Mouse (Mus musculus): ENCODE measurements at regions not wholly inside any gene's neighbourhood (a gene's known extent, or its start where the extent isn't known, plus 50 kb on each side); places are given as distances from the start of the nearest gene placed in this dataset.

DNA sequence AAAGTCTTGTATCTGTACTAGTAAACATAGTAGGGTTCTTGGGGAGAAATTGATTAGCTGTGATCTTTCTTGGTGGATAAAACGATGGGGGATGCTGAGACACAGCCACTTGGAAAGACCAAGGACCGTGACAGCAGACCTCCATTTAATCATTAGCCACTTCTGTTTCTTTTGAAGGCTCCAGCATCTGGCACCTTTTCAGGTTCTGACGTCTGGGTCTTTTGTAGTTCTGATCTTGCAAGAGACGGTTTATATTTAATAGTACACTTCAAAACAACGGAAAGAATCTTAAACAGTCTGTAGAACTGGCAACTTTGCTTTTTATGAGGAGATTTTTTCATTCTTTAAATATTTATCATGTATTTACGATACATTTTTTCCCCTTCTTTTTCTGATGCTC is 116.6 kb upstream of the 9330182O14Rik start:
- dilution Hi-C loops (cut with MboI; ENCODE audit: extremely low pct_ligation_motif_present, extremely low pct_unique_long_range_greater_than_20kb, low sequenced_read_pairs) (no loop called here), in situ Hi-C loops (cut with MboI; ENCODE audit: low pct_ligation_motif_present, low pct_unique_long_range_greater_than_20kb, low sequenced_read_pairs) (no loop called here)
- H3K4me2 ChIP-seq (ENCODE audit: insufficient read depth, low read depth, poor library complexity, severe bottlenecking), result no peak overlapping the region

DNA sequence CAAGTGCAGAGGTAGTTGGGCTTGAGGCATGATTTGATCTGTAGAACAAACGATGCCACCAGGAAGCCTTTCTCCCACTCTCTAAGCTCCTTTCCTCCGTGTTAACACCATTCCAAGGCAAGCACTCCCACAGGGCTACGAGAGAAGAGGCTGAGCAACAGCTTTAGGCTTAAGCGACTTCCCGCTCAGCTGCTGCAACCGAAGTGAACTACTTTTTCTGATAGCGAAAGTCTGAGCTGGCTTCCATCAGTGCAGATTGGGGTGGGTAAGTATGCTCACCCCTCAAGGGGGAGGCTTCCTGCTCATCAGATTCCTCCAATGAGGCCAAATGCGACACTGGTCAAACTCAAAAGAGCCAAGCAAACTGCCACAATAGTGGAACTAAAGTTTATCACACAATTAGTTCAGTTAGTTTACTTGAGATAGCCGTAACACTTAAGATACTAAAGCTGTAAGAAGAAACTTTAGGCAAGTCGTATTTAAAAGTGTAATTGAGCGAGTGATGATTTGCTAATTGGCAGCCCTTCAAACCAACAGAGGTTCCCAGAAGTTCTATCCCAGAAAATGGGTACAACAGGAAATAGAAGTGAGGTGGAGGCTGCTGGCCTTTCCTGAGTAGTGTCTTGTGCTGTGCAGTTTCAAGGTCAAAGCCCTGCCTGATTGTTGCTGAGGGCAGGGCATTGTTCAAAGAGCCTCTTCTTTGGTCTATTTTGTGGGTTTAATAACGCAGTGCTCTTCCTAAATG is 115.9 kb upstream of the 9330182O14Rik start:
- Histone ChIP-seq H3K4me3 (replicated peaks in 1 of 3; ENCODE audit: low read depth in 2 of 3, low read length in 2 of 3, poor library complexity in 1 of 3) (no peak overlapping the region), H3K9me3 (replicated peaks; ENCODE audit: low read length) (peaks cover 69% of the 10 kb centered on the region), H3K27ac (ENCODE audit: insufficient read depth, low read depth) (no peak overlapping the region), H3K27me3 (replicated peaks) (no peaks in the 10 kb centered on the region), H3K79me2 (replicated peaks; ENCODE audit: control insufficient read depth, extremely low read depth, insufficient read depth, poor library complexity, severe bottlenecking) (no peaks in the 10 kb centered on the region), H3K4me2 (ENCODE audit: insufficient read depth, low read depth, poor library complexity, severe bottlenecking) (no peak overlapping the region), H3K36me3 (replicated peaks in 1 of 2; ENCODE audit: control insufficient read depth in 1 of 2, insufficient read depth in 1 of 2, low read length in 1 of 2) (no peaks in the 10 kb centered on the region), H3K4me1 (ENCODE audit: control insufficient read depth in 1 of 2, insufficient read depth in 2 of 2) (no peaks in the 10 kb centered on the region), H3K9ac (ENCODE audit: insufficient read depth, low read depth) (no peak overlapping the region)
- DNase-seq (ENCODE audit: extremely low read depth), result no peak
- TF ChIP-seq ELF1 (IDR thresholded peaks at IDR 0.05; ENCODE audit: low read depth, low read length), result no peak
- dilution Hi-C loops (cut with MboI; ENCODE audit: extremely low pct_ligation_motif_present, extremely low pct_unique_long_range_greater_than_20kb, low sequenced_read_pairs) (no loop called here), in situ Hi-C loops (cut with MboI; ENCODE audit: low pct_ligation_motif_present, low pct_unique_long_range_greater_than_20kb, low sequenced_read_pairs) (no loop called here)

More for the DNA sequence above, 116.6 kb upstream of the 9330182O14Rik start:
- no peaks in the 10 kb centered on the region for H3K4me1 ChIP-seq (ENCODE audit: control insufficient read depth in 1 of 2, insufficient read depth in 2 of 2)
- no peak overlapping the region for H3K27ac ChIP-seq (ENCODE audit: insufficient read depth, low read depth)
- no peaks in the 10 kb centered on the region for H3K79me2 ChIP-seq (replicated peaks; ENCODE audit: control insufficient read depth, extremely low read depth, insufficient read depth, poor library complexity, severe bottlenecking)
- H3K9ac ChIP-seq (ENCODE audit: insufficient read depth, low read depth), result no peak overlapping the region
- no peaks in the 10 kb centered on the region for H3K27me3 ChIP-seq (replicated peaks)
- TF ChIP-seq MAFK (IDR thresholded peaks at IDR 0.05; ENCODE audit: insufficient replicate concordance, low read length) (no peak), MYC (IDR thresholded peaks at IDR 0.05; ENCODE audit: low read depth, low read length) (no peak), USF1 (IDR thresholded peaks at IDR 0.05; ENCODE audit: low read depth, low read length) (no peak), ZMIZ1 (IDR thresholded peaks at IDR 0.05; ENCODE audit: low read depth, low read length) (no peak), RAD21 (IDR thresholded peaks at IDR 0.05; ENCODE audit: low read depth, low read length) (no peak), CTCF (conservative IDR thresholded peaks at IDR 0.05 in 1 of 2, IDR thresholded peaks at IDR 0.05 in 1 of 2; ENCODE audit: low read depth in 2 of 2, low read length in 2 of 2) (no peak), NRF1 (IDR thresholded peaks at IDR 0.05; ENCODE audit: low read depth, low read length) (no peak)
- H3K9me3 ChIP-seq (replicated peaks; ENCODE audit: low read length), result peaks cover 70% of the 10 kb centered on the region
- H3K36me3 ChIP-seq (replicated peaks in 1 of 2; ENCODE audit: control insufficient read depth in 1 of 2, insufficient read depth in 1 of 2, low read length in 1 of 2), result no peaks in the 10 kb centered on the region
- no peak overlapping the region for H3K4me3 ChIP-seq (replicated peaks in 1 of 3; ENCODE audit: low read depth in 2 of 3, low read length in 2 of 3, poor library complexity in 1 of 3)
- DNase-seq (ENCODE audit: extremely low read depth), result no peak

DNA sequence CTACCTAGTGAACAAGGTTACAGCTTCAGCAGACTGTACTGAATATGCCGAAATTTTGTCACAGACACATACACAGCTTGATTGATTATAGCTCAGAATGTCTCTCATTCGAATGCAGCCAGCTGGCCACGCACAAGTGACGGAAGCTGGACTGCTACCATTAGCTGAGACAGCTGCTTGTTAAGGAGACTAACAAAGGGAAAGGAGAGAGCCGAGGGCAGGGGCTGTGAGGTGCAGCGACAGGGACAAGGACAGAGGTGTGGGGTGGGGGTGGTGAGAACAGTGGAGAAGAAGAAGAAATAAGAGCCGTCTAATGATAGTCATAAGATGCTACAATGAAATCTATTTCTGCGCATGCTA is 115.4 kb upstream of the 9330182O14Rik start:
- no peaks in the 10 kb centered on the region for H3K36me3 ChIP-seq (replicated peaks in 1 of 2; ENCODE audit: control insufficient read depth in 1 of 2, insufficient read depth in 1 of 2, low read length in 1 of 2)
- no peak overlapping the region for H3K27ac ChIP-seq (ENCODE audit: insufficient read depth, low read depth)
- H3K79me2 ChIP-seq (replicated peaks; ENCODE audit: control insufficient read depth, extremely low read depth, insufficient read depth, poor library complexity, severe bottlenecking), result no peaks in the 10 kb centered on the region
- in situ Hi-C loops (cut with MboI; ENCODE audit: low pct_ligation_motif_present, low pct_unique_long_range_greater_than_20kb, low sequenced_read_pairs) (no loop called here), dilution Hi-C loops (cut with MboI; ENCODE audit: extremely low pct_ligation_motif_present, extremely low pct_unique_long_range_greater_than_20kb, low sequenced_read_pairs) (no loop called here)
- H3K9me3 ChIP-seq (replicated peaks; ENCODE audit: low read length), result peaks cover 67% of the 10 kb centered on the region
- H3K27me3 ChIP-seq (replicated peaks), result no peaks in the 10 kb centered on the region
- DNase-seq (ENCODE audit: extremely low read depth), result no peak
- no peak overlapping the region for H3K4me2 ChIP-seq (ENCODE audit: insufficient read depth, low read depth, poor library complexity, severe bottlenecking)
- H3K4me1 ChIP-seq (ENCODE audit: control insufficient read depth in 1 of 2, insufficient read depth in 2 of 2), result no peaks in the 10 kb centered on the region
- TF ChIP-seq GABPA (IDR thresholded peaks at IDR 0.05; ENCODE audit: insufficient replicate concordance, low read depth, low read length) (no peak), ZNF384 (IDR thresholded peaks at IDR 0.05; ENCODE audit: low read depth, low read length) (no peak), JUND (conservative IDR thresholded peaks at IDR 0.05; ENCODE audit: low read depth, low read length) (no peak), TBP (conservative IDR thresholded peaks at IDR 0.05; ENCODE audit: low read depth, low read length) (no peak), MXI1 (IDR thresholded peaks at IDR 0.05; ENCODE audit: low read depth, low read length) (no peak), SIN3A (IDR thresholded peaks at IDR 0.05; ENCODE audit: low read length) (no peak), TCF12 (IDR thresholded peaks at IDR 0.05; ENCODE audit: low read depth, low read length) (no peak), USF2 (conservative IDR thresholded peaks at IDR 0.05; ENCODE audit: low read depth, low read length) (no peak), CTCF (conservative IDR thresholded peaks at IDR 0.05 in 1 of 2, IDR thresholded peaks at IDR 0.05 in 1 of 2; ENCODE audit: low read depth in 2 of 2, low read length in 2 of 2) (no peak), MYC (IDR thresholded peaks at IDR 0.05; ENCODE audit: low read depth, low read length) (no peak), E2F4 (IDR thresholded peaks at IDR 0.05; ENCODE audit: insufficient replicate concordance, low read depth, low read length) (no peak), SMC3 (IDR thresholded peaks at IDR 0.05; ENCODE audit: low read depth, low read length) (no peak), BHLHE40 (IDR thresholded peaks at IDR 0.05; ENCODE audit: low read depth, low read length) (no peak), ZMIZ1 (IDR thresholded peaks at IDR 0.05; ENCODE audit: low read depth, low read length) (no peak), HCFC1 (IDR thresholded peaks at IDR 0.05; ENCODE audit: low read depth, low read length) (no peak), RCOR1 (conservative IDR thresholded peaks at IDR 0.05; ENCODE audit: low read depth, low read length) (no peak), MAFK (IDR thresholded peaks at IDR 0.05; ENCODE audit: insufficient replicate concordance, low read length) (no peak), USF1 (IDR thresholded peaks at IDR 0.05; ENCODE audit: low read depth, low read length) (no peak)
- H3K9ac ChIP-seq (ENCODE audit: insufficient read depth, low read depth), result no peak overlapping the region
- H3K4me3 ChIP-seq (replicated peaks in 1 of 3; ENCODE audit: low read depth in 2 of 3, low read length in 2 of 3, poor library complexity in 1 of 3), result no peak overlapping the region

Measured in CH12.LX (cell line).